Mouse (Mus musculus): Measurements from ENCODE around the gene Pcyt1a. TPM values are rescaled to one million over a fixed set of nuclear protein-coding genes. Genes with fewer than 3 reads are reported as not detected.

Pcyt1a gene
- polyA plus RNA-seq (2014; fragmentation: Illumina TruSeq; extraction: RNeasy Lipid Tissue Mini Kit (QIAGEN cat#74804); ENCODE audit: low read depth, low replicate concordance), result 62.2 TPM

DNA sequence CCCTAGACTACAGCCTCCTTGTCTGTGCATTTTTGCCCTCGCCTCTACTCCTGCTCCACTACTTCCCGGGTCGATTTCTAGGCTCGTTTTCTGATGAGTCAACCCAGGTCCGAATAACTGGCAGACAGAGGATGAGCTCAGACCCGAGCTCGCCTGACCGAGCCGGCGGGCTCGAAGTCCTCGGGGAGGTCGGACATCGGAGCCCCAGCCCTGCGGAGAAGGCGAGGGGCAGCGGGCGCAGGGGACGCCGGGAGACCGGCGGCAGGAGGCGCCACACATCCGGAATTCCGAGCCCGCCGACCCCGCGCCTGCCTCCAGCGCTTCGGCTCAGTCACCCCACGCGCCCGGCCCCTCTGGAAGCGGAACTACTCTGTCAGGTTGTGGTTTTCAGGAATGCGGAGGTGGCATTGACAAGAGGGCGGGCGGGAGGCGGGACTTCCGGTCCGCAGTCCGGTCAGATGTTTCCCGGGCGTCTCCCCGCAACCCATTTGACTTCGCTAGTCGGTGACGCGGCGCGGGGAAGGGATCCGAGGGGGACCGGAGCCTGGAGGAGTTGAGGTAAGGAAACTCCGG, at the start of gene Pcyt1a:
TSS of gene Pcyt1a (plus strand) at position 448 of the 573 bp plus-strand sequence.

DNA sequence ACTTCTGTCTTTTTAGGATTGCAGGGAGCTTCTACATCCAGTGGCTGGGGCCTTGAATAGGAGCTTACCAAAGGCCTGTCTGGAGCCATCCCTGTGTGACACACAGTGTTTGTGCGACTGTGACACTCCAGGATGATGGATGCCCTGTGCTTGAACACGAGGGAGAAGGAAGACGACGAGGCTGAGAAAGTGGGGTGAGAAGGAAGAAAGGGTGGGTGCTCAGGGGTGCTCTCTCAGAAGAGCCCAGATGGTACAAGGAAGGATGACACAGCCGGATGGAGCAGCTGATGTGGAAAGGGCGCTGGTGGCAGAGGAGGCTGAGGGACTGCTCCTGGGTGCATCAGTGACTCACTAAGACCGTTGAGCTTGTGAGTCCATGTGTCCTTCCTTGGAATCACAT, 30.5 kb upstream of the Pcyt1a start, which contains the start of gene Tm4sf19:
TSS of gene Tm4sf19 (plus strand) at position 240 of the 400 bp plus-strand sequence.

DNA sequence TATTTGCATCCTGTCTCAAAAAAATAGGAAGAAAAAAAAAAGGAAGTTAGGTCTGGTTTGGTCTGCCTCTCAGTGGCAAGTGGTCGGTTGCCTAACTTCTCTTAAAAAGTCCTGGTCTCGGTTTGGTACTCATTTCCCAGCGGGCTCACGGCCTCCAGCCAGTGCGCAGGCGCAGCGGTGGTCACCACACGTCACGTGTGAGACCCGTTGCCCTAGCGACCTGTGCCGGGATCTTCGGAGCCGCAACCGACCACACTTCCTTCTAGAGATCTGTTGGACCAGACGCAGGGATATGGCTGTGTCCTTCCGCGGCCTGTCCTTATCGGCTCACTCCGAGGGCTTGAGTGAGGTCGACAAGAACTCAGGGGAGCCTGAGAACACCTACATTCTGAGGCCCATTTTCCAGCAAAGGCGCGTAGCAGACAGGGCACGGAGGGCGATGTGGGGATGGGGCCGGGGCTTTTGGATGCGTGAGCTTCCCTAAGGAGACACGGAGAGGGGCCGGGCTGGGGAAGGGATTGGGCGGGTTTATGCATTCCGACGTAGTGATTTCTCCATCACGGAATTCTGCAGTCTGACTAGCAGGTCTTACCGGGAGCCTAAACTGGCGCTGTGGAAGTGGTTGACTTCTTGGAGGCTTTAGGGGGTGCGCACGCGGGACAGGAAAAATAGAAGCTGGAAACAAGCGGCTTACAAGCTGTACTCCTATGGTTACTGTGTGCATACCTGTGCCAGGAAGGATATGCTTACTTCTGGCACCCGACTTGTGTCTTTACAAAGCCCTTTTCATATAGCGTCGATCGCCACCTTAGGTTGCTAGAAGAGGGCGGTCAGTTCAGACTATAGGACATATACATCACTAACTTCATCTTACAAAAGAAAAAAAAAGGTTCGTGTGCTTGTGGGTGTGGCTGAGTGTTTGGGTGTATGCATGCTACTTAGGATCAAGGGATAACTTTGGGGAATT, 10.9 kb upstream of the Pcyt1a start, which contains the start of gene Tctex1d2:
TSS of gene Tctex1d2 (plus strand) at position 186 of the 967 bp plus-strand sequence.

DNA sequence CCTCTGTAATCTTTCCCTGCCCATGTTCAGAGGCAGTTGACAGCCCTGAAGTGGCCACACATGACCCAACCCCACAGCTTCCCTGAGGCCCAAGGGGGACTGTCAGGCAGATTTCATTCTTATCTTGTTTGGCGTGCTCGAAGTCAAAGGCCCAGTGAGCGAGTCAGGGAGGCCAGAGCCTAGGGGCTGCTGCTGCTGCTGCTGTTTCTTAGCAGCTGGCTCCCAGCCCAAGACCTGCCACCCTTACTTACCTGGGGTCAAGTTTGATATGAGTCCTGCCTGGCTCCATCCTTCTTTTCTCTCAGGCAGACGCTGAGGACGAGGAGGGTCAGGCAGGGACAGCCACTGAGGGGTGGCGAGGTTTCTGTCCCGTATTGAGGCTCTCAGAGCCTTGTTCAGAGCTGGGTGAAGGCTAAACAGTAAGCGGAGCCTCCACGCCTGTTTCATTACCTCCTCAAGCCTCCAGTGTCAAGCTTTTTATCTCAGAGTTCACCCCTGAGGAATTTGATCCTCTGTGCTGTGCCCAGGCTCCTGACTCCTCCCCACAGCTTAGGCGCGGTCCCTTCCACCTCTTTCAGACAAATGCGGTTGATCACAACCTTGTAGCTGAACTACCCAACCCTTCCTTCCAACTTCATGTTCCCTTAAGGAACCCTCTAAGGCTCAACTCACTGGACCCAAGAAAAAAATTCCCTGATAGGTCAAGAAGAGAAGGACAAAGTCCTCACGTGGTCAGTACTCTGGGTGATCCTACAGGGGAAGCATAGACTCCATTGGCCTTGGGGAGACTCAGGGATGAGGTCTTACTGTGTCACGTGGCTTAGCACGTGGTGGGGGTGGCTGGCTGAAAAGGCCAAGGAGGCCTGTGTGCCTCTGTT, 56.8 kb downstream of the Pcyt1a start, which contains the start of gene Slc51a:
TSS of gene Slc51a (minus strand) at position 646 of the 878 bp plus-strand sequence.

DNA sequence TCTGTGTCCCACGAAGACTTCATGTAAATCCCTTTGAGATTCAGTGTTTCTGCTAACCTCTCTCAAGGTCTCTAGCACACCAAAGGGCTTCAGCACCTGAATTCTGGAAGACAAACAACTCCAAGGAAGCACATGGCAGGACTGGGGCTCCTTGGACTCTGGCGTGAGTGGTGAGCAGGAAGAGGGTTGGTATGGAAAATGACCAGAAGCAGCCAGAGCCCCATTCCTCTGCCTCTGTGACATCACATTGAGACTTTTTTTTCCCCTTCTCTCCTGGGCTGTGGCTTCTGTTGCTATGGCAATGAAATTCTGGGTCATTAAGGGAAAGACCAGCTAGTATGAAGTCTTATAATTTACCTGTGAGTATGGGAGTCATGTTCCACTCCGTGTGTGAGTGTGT, 65.2 kb downstream of the Pcyt1a start, which contains the start of gene Zdhhc19:
TSS of gene Zdhhc19 (plus strand) at position 301 of the 400 bp plus-strand sequence.

Other genes with a start within 250 kb of the Pcyt1a start
- 10.3 TPM for gene Fbxo45, start 183.8 kb upstream of the Pcyt1a start, polyA plus RNA-seq (2014; fragmentation: Illumina TruSeq; extraction: RNeasy Lipid Tissue Mini Kit (QIAGEN cat#74804); ENCODE audit: low read depth, low replicate concordance)
- gene Wdr53, start 183.7 kb upstream of the Pcyt1a start, polyA plus RNA-seq (2014; fragmentation: Illumina TruSeq; extraction: RNeasy Lipid Tissue Mini Kit (QIAGEN cat#74804); ENCODE audit: low read depth, low replicate concordance), result 32.9 TPM
- 0.14 TPM for gene Smco1, start 159.5 kb upstream of the Pcyt1a start, polyA plus RNA-seq (2014; fragmentation: Illumina TruSeq; extraction: RNeasy Lipid Tissue Mini Kit (QIAGEN cat#74804); ENCODE audit: low read depth, low replicate concordance)
- gene Rnf168, start 153.5 kb upstream of the Pcyt1a start, polyA plus RNA-seq (2014; fragmentation: Illumina TruSeq; extraction: RNeasy Lipid Tissue Mini Kit (QIAGEN cat#74804); ENCODE audit: low read depth, low replicate concordance), result 44.4 TPM
- 41.1 TPM for gene Ubxn7, start 98.7 kb upstream of the Pcyt1a start, polyA plus RNA-seq (2014; fragmentation: Illumina TruSeq; extraction: RNeasy Lipid Tissue Mini Kit (QIAGEN cat#74804); ENCODE audit: low read depth, low replicate concordance)
- gene Tm4sf19, start 30.4 kb upstream of the Pcyt1a start, polyA plus RNA-seq (2014; fragmentation: Illumina TruSeq; extraction: RNeasy Lipid Tissue Mini Kit (QIAGEN cat#74804); ENCODE audit: low read depth, low replicate concordance), result 0.28 TPM
- gene Tctex1d2, start 11.2 kb upstream of the Pcyt1a start, polyA plus RNA-seq (2014; fragmentation: Illumina TruSeq; extraction: RNeasy Lipid Tissue Mini Kit (QIAGEN cat#74804); ENCODE audit: low read depth, low replicate concordance), result 396 TPM
- not detected for gene Slc51a, start 57.0 kb downstream of the Pcyt1a start, polyA plus RNA-seq (2014; fragmentation: Illumina TruSeq; extraction: RNeasy Lipid Tissue Mini Kit (QIAGEN cat#74804); ENCODE audit: low read depth, low replicate concordance)
- gene Zdhhc19, start 65.3 kb downstream of the Pcyt1a start, polyA plus RNA-seq (2014; fragmentation: Illumina TruSeq; extraction: RNeasy Lipid Tissue Mini Kit (QIAGEN cat#74804); ENCODE audit: low read depth, low replicate concordance), result 15.5 TPM
- gene Tfrc, start 178.0 kb downstream of the Pcyt1a start, polyA plus RNA-seq (2014; fragmentation: Illumina TruSeq; extraction: RNeasy Lipid Tissue Mini Kit (QIAGEN cat#74804); ENCODE audit: low read depth, low replicate concordance), result 33.7 TPM
- 0.90 TPM for gene Tnk2, start 213.0 kb downstream of the Pcyt1a start, polyA plus RNA-seq (2014; fragmentation: Illumina TruSeq; extraction: RNeasy Lipid Tissue Mini Kit (QIAGEN cat#74804); ENCODE audit: low read depth, low replicate concordance)